Mouse (Mus musculus) embryonic facial prominence, embryonic 11.5 days (tissue): Measurements from ENCODE around the gene Camk1g. TPM values are rescaled to one million over a fixed set of nuclear protein-coding genes. Genes with fewer than 3 reads are reported as not detected.

Source experiments
- ATAC-seq: fragments of 200-750 bp; cut with Nextera tagmentation; replicated peaks from 2 replicates; pipeline ENCODE4 v1.8.0; 2017; ENCODE audit warnings: low read depth; ENCODE audit not compliant: insufficient number of reproducible peaks, low FRiP score, low TSS enrichment
- DNase-seq: peaks from one replicate; pipeline ENCODE4 v3.0.0-alpha.2; 2015; ENCODE audit warnings: low spot score
- H3K27ac ChIP-seq: fragments of 300-500 bp; sonication (generic); replicated peaks from 2 replicates; pipeline ENCODE4 v1.5.1; 2014; ENCODE audit warnings: mild to moderate bottlenecking, low read depth, low read length, control low read depth
- H3K27me3 ChIP-seq: fragments of 300-500 bp; sonication (generic); 2 replicates; pipeline ENCODE4 v1.6.1; 2014; ENCODE audit warnings: mild to moderate bottlenecking, low read length, moderate library complexity, mixed read lengths; ENCODE audit not compliant: control insufficient read depth, insufficient read depth
- H3K36me3 ChIP-seq: fragments of 300-500 bp; sonication (generic); replicated peaks from 2 replicates; pipeline ENCODE4 v1.6.1; 2014; ENCODE audit warnings: low read depth, mild to moderate bottlenecking, low read length, moderate library complexity, mixed read lengths; ENCODE audit not compliant: control insufficient read depth, insufficient read depth
- H3K4me1 ChIP-seq: fragments of 300-500 bp; sonication (generic); 2 replicates; pipeline ENCODE4 v1.6.1; 2014; ENCODE audit warnings: low read length, mixed read lengths; ENCODE audit not compliant: control insufficient read depth, insufficient read depth
- H3K4me2 ChIP-seq: fragments of 300-500 bp; sonication (generic); 2 replicates; pipeline ENCODE4 v1.6.1; 2014; ENCODE audit warnings: low read depth, mild to moderate bottlenecking, control low read depth, low read length, moderate library complexity
- H3K4me3 ChIP-seq: fragments of 300-500 bp; sonication (generic); 2 replicates; pipeline ENCODE4 v1.5.1; 2014; ENCODE audit warnings: low read depth, low read length, control low read depth
- H3K9ac ChIP-seq: fragments of 300-500 bp; sonication (generic); replicated peaks from 2 replicates; pipeline ENCODE4 v1.6.1; 2014; ENCODE audit warnings: mild to moderate bottlenecking, control low read depth, low read length
- H3K9me3 ChIP-seq: fragments of 300-500 bp; sonication (generic); replicated peaks from 2 replicates; pipeline ENCODE4 v1.6.1; 2016; ENCODE audit warnings: mild to moderate bottlenecking, low read length, inconsistent platforms, mixed read lengths; ENCODE audit not compliant: control insufficient read depth
- WGBS: fragments of 180-500 bp; shearing (Covaris S2); extraction: QIAGEN DNeasy Blood & Tissue Kit; methylation state at CpG from one replicate; pipeline ENCODE4 v1.1.7; 2014; 5-methylcytosine and 5-hydroxymethylcytosine counted together
- polyA plus RNA-seq: library from polyadenylated mRNA; unstranded; fragments of >200 nt; fragmentation: Nextera tagmentation; extraction: Ambion mirVana; gene quantifications from 2 replicates; pipeline ENCODE4 v1.2.1, GENCODE M21; 2014

Camk1g gene
- polyA plus RNA-seq, 1 experiment from 2014 or later, result 21.9 TPM

GRCm38 (mm10) chr1:193306832-193307231 lies 63.3 kb downstream of the Camk1g start:
- Histone ChIP-seq H3K27me3 (no peaks in the 10 kb centered on the region), H3K4me3 (no peak overlapping the region), H3K9ac (no peak overlapping the region), H3K4me1 (no peaks in the 10 kb centered on the region), H3K27ac (no peak overlapping the region), H3K4me2 (no peak overlapping the region), H3K36me3 (no peaks in the 10 kb centered on the region), H3K9me3 (no peaks in the 10 kb centered on the region)
- DNase-seq (no peak), ATAC-seq (no peak)
- 90% methylated on average over 2 of the region's 2 CpGs for WGBS

GRCm38 (mm10) chr1:193305386-193305785 lies 64.7 kb downstream of the Camk1g start:
- 52% methylated on average over 7 of the region's 7 CpGs for WGBS
- DNase-seq (no peak), ATAC-seq (no peak)

DNA sequence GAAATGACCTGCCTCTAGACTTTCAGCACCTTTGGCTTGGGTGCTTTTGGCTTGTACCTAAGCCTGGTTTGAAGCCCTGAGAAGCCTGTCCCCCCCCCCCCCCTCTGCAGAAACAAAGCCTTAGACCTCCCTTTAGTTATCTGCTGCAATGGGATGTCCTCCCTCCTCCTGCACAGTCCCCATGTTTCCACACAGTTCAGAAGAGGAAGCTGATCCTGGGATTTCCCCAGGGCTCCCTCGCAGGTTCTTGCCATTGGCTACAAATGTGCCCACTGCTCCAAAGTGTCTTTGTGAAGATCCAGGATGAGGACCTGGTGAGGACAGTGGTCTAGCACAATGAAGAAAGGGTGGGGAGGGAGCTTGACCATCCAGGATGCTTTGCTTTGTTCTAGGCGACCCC lies 67.0 kb downstream of the Camk1g start:
- Histone ChIP-seq H3K27me3 (no peaks in the 10 kb centered on the region), H3K9me3 (no peaks in the 10 kb centered on the region), H3K4me3 (no peak overlapping the region), H3K4me2 (no peak overlapping the region), H3K27ac (no peak overlapping the region), H3K9ac (no peak overlapping the region), H3K36me3 (no peaks in the 10 kb centered on the region), H3K4me1 (no peaks in the 10 kb centered on the region)
- WGBS, result 71% methylated on average over 2 of the region's 2 CpGs
- ATAC-seq, result no peak
- no peak for DNase-seq

More at GRCm38 (mm10) chr1:193305386-193305785, 64.7 kb downstream of the Camk1g start:
- no peak overlapping the region for H3K27ac ChIP-seq
- H3K9ac ChIP-seq, result no peak overlapping the region
- H3K4me1 ChIP-seq, result no peaks in the 10 kb centered on the region
- no peak overlapping the region for H3K4me3 ChIP-seq
- H3K36me3 ChIP-seq, result no peaks in the 10 kb centered on the region
- no peak overlapping the region for H3K4me2 ChIP-seq
- no peaks in the 10 kb centered on the region for H3K9me3 ChIP-seq
- no peaks in the 10 kb centered on the region for H3K27me3 ChIP-seq

- ATAC-seq, result no peak
- H3K4me2 ChIP-seq, result no peak overlapping the region
Observed at GRCm38 (mm10) chr1:193302093-193302405, 68.0 kb downstream of the Camk1g start.

DNA sequence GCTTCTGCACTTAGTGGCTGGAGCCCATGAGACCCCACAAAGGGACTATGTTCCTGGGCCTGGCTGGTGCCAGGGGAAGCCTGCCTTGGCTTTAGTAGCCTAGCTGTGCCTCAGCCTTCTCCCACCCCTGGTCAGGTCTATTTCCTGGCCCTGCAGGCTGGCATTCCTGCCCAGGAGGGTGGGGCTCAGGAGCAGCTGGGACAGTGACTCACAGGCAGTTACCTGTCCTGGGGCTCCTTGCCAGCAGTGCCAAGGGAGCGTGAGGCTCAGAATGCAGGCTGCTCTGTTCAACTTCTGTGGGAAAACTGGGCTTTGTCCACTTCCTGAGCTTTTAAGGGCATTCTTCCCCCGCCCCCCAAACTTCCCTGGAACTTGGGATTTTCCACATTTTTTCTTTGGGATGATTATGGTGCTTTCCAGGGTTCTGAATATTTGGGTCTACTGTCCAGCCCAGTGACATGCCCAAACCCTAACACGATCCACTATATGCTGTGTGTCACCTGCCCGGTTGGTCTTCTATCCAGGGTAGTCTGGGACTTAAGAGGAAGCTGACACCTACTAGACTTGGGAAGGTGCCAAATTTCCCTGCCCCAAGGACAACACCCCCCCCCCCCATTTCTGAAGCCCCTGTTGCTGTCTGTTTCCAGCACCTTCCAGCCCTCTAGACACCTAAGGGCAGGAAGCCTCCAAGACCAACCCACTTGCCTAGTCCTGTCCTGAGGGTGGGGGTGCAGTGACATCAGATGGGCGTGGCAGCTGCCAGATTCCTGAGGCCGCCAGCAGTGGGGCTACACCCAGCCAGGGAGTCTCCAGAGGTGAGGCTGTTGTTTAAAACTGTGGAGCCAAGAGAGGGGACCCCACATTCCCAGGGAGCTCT lies 68.6 kb downstream of the Camk1g start:
- Histone ChIP-seq H3K9me3 (no peaks in the 10 kb centered on the region), H3K9ac (no peak overlapping the region), H3K27ac (no peak overlapping the region), H3K4me2 (no peak overlapping the region), H3K4me1 (no peaks in the 10 kb centered on the region), H3K36me3 (no peaks in the 10 kb centered on the region), H3K4me3 (no peak overlapping the region), H3K27me3 (no peaks in the 10 kb centered on the region)
- WGBS, result 64% methylated on average over 6 of the region's 6 CpGs
- no peak for ATAC-seq
- DNase-seq, result no peak

More at GRCm38 (mm10) chr1:193302093-193302405, 68.0 kb downstream of the Camk1g start:
- H3K27me3 ChIP-seq, result no peaks in the 10 kb centered on the region
- H3K36me3 ChIP-seq, result no peaks in the 10 kb centered on the region
- no peak overlapping the region for H3K9ac ChIP-seq
- no peak for DNase-seq
- H3K9me3 ChIP-seq, result no peaks in the 10 kb centered on the region
- 55% methylated on average over 8 of the region's 8 CpGs for WGBS
- H3K4me1 ChIP-seq, result no peaks in the 10 kb centered on the region
- no peak overlapping the region for H3K27ac ChIP-seq
- no peak overlapping the region for H3K4me3 ChIP-seq

DNA sequence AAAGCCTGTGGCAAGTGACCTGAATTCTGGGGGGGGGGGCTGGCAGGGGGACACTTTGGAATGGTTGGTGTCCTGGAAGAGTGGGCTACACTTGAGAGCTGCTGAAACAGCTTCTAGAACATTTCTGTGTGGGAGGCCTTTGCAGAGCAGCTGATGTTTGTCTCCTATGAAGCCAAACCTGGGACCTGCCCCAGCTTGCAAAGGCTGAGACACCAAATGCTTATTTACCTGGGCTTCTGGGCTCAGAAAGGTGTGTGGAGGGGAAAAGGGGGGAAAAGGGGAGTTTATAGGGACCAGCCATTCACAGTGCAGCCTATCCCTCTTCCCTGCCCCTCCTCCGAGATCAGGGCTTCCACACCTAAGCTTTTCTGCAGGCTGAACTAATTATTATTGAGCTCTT lies 70.1 kb downstream of the Camk1g start:
- ATAC-seq (no peak), DNase-seq (no peak)
- no peaks in the 10 kb centered on the region for H3K9me3 ChIP-seq
- 48% methylated on average over 1 of the region's 1 CpGs for WGBS
- no peak overlapping the region for H3K27ac ChIP-seq
- H3K27me3 ChIP-seq, result no peaks in the 10 kb centered on the region
- H3K9ac ChIP-seq, result no peak overlapping the region
- no peaks in the 10 kb centered on the region for H3K36me3 ChIP-seq
- H3K4me2 ChIP-seq, result no peak overlapping the region
- no peak overlapping the region for H3K4me3 ChIP-seq
- H3K4me1 ChIP-seq, result no peaks in the 10 kb centered on the region

GRCm38 (mm10) chr1:193298141-193298765 lies 71.8 kb downstream of the Camk1g start:
- Histone ChIP-seq H3K9ac (no peak overlapping the region), H3K4me2 (no peak overlapping the region), H3K36me3 (no peaks in the 10 kb centered on the region), H3K9me3 (no peaks in the 10 kb centered on the region), H3K27ac (no peak overlapping the region), H3K27me3 (no peaks in the 10 kb centered on the region), H3K4me1 (no peaks in the 10 kb centered on the region), H3K4me3 (no peak overlapping the region)
- ATAC-seq, result no peak
- WGBS, result 86% methylated on average over 3 of the region's 3 CpGs
- DNase-seq, result no peak
